ENCODE assay signal across 25 mouse cellular contexts in the genomic region with DNA sequence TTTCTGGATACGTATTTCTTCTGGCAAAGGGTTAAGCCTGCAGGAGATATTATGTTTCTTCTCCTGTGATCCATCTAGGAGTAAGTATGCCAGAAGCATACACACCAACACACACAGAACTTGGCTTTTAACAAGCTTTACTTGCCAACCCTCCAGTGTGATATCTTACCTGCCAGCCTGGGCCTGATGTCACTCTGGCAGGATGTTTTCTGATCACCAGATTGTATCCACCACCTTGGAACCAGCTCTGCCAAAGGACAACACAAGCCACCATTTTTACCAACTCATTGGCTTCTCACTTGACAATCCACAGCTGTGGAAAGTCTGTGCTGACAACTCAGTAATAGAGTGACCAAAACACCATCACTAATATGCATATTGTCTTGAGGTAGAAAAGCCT.
"Had no signal": no experiment of that assay in that cellular context is flagged by ENCODE, and none has a peak within 500 bp of the region (broad histone marks: within the 10 kb centered on the region; RNA-seq: fewer than 3 reads in every experiment).

No protein-coding gene starts in this region.

- H3K4me3 ChIP-seq: gastrocnemius, adult 2 months; heart, embryonic 10.5 days; heart, embryonic 12.5 days; intestine, embryonic 15.5 days; layer of hippocampus, adult 2 months; left cerebral cortex, adult 2 months; limb, embryonic 10.5 days; limb, embryonic 12.5 days; liver, embryonic 13.5 days; liver, embryonic 15.5 days had no signal

- ATAC-seq: inflammation-experienced regulatory T-cells, adult 6 months; intestine, embryonic 15.5 days; intestine, postnatal 0 days had no signal

- H3K36me3 ChIP-seq: heart, embryonic 10.5 days; heart, embryonic 12.5 days; intestine, embryonic 15.5 days; limb, embryonic 10.5 days; limb, embryonic 12.5 days; liver, embryonic 13.5 days; liver, embryonic 15.5 days had no signal

- H3K9ac ChIP-seq: heart, embryonic 12.5 days; hindbrain, embryonic 14.5 days; intestine, embryonic 15.5 days; limb, embryonic 12.5 days; liver, embryonic 13.5 days; liver, embryonic 15.5 days had no signal

- DNase-seq: gastrocnemius, adult 2 months; gastrocnemius, postnatal 10 days; gastrocnemius, postnatal 25 days; heart, adult 18-20 months; heart, postnatal 10 days; heart, postnatal 4 days; kidney, adult 18-20 months; kidney, adult 8-10 months; kidney, postnatal 10 days; kidney, postnatal 25 days; kidney, postnatal 4 days; liver; liver, embryonic 13.5 days had no signal

- H3K4me2 ChIP-seq: heart, embryonic 12.5 days; hindbrain, embryonic 14.5 days; intestine, embryonic 15.5 days; limb, embryonic 12.5 days; liver, embryonic 11.5 days; liver, embryonic 13.5 days; liver, embryonic 15.5 days had no signal

- H3K27ac ChIP-seq: gastrocnemius, adult 2 months; heart, embryonic 10.5 days; hindbrain, embryonic 14.5 days; intestine, embryonic 15.5 days; layer of hippocampus, adult 2 months; left cerebral cortex, adult 2 months; limb, embryonic 10.5 days; limb, embryonic 12.5 days; liver, embryonic 13.5 days; liver, embryonic 15.5 days had no signal

- H3K27me3 ChIP-seq: heart, embryonic 12.5 days; intestine, embryonic 15.5 days; limb, embryonic 12.5 days; liver, embryonic 13.5 days; liver, embryonic 15.5 days had no signal

- H3K9me3 ChIP-seq: heart, embryonic 10.5 days; heart, embryonic 12.5 days; intestine, embryonic 15.5 days; limb, embryonic 10.5 days; limb, embryonic 12.5 days; liver, embryonic 13.5 days; liver, embryonic 15.5 days had no signal

- H3K4me1 ChIP-seq: heart, embryonic 10.5 days; heart, embryonic 12.5 days; intestine, embryonic 15.5 days; limb, embryonic 10.5 days; limb, embryonic 12.5 days; liver, embryonic 13.5 days; liver, embryonic 15.5 days had no signal
